Mouse (Mus musculus) brain, embryonic 14.5 days (tissue): ENCODE measurements at regions not wholly inside any gene's neighbourhood (a gene's known extent, or its start where the extent isn't known, plus 50 kb on each side); places are given as distances from the start of the nearest gene placed in this dataset.

ENCODE experiments used
- DNase-seq: peaks from one replicate; pipeline ENCODE4 v3.0.0-alpha.2; 2011; ENCODE audit warnings: low read depth
- CTCF ChIP-seq: fragments of 200-500 bp; IDR thresholded peaks from 2 replicates; pipeline ENCODE4 v1.5.1; 2012; ENCODE audit warnings: inconsistent platforms, mild to moderate bottlenecking, moderate library complexity, borderline replicate concordance; ENCODE audit not compliant: insufficient read depth, insufficient read length; ENCODE audit errors: extremely low read depth
- POLR2A ChIP-seq: fragments of 200-500 bp; IDR thresholded peaks from 2 replicates; pipeline ENCODE4 v1.6.1; 2012; ENCODE audit warnings: mild to moderate bottlenecking, inconsistent platforms, borderline replicate concordance; ENCODE audit not compliant: poor library complexity, insufficient read depth, insufficient read length, severe bottlenecking; ENCODE audit errors: extremely low read depth

DNA sequence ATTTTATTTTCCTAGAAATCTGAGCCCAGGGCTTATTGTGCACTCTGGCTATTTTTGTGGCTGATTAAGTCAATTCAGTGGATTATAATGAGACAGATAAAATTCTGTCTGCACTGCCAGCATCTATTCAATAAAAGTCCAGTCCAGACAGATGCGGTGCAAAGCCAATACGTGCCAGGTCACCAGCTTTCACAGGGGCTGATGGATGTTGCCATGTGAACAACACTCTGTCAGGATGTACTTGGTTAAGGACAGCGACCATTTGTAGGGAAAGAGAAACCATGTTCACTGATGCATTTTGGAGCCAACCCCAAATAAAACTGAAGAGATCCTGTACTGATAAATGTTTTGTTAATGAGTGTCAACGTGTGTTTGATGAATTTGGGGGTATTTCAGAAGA is 285.0 kb upstream of the Gnpda2 start:
- peak; percentile 22 for DNase-seq
- TF ChIP-seq CTCF (no peak), POLR2A (no peak)

DNA sequence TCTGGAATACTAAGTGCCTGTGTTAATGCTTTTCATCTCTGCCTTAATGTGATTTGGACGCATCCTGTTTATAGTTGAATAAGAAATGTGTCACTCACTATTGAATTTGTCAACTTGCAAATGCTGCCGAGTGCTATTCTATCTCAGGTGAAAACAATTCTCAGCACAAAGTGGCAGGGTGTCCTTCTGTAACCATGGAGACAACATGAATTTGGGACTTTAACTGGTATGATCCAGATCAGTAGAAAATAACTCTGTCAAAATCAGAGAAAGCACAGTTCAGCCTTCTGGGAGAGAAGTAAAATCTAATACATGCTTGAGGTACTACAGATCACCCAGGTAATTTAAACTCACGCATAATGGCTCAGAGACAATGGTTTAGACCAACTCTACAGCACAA is 270.9 kb upstream of the Gnpda2 start:
- TF ChIP-seq POLR2A = no peak
- DNase-seq = peak; percentile 42

- no peak for DNase-seq
- no peak for TF ChIP-seq CTCF
- TF ChIP-seq POLR2A = no peak
Measured at GRCm38 (mm10) chr5:69844809-69845208, 252.7 kb upstream of the Gnpda2 start.

DNA sequence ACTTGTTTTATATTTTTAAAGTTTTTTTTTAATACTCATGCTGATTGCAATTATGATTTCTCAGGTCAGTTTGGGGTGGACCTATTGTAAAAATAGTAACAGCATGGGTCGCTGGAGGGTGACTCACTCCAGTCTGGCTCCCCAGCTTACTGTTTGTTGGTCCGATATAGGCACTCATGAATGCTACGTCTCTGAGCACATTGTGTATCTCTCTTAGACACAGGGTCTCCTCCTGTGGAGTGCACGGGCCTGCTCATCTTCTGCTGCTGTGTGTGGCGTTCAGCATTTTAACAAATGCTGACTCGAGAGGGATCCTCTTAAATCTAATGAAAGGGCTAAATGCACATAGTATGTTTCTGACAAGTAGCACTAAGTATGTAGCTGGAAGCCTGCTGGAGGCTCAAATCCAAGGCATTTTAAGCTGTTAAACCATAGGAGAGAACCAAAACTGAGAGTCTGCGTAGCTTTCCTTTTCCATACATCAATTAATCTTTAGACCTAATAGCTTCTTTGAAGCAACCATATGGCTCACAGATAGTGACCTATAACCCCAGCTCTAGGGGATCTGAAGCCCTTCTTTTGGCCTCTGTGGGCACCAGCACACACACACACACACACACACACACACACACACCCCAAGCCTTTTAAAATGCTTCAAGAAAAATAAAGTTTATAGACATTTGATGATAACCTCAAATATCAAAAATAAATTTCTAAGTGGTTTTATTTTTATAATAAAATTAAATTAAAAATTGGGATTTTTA is 246.0 kb upstream of the Gnpda2 start:
- no peak for DNase-seq
- TF ChIP-seq POLR2A (no peak), CTCF (no peak)

GRCm38 (mm10) chr5:69836356-69836755 is 244.2 kb upstream of the Gnpda2 start:
- DNase-seq = no peak

GRCm38 (mm10) chr5:69835162-69835561 is 243.0 kb upstream of the Gnpda2 start:
- TF ChIP-seq CTCF (no peak), POLR2A (no peak)
- DNase-seq = peak; percentile 33

More at GRCm38 (mm10) chr5:69836356-69836755, 244.2 kb upstream of the Gnpda2 start:
- no peak for TF ChIP-seq POLR2A
- TF ChIP-seq CTCF = no peak

DNA sequence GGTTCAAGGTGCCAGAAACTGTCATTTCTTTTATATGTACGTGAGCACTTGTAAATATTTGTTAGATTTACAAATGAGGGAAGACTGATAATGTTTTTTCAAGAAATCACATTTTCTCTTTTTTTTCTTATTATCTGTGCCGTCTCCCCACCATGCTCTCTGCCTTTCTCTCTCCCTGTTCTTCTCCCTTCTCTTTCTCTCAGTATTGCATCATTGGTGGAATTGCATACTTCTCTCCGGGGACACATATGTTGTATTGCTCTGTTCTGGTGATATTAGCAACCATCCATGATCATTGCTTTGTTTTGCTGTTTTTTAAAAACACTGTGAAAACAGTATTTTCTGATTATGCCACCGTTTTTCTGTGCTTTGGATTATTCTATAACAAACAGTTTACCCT is 225.6 kb upstream of the Gnpda2 start:
- DNase-seq = no peak
- TF ChIP-seq POLR2A (no peak), CTCF (no peak)

GRCm38 (mm10) chr5:69817035-69817434 is 224.9 kb upstream of the Gnpda2 start:
- DNase-seq = peak; percentile 47
- TF ChIP-seq POLR2A = no peak
- no peak for TF ChIP-seq CTCF

DNA sequence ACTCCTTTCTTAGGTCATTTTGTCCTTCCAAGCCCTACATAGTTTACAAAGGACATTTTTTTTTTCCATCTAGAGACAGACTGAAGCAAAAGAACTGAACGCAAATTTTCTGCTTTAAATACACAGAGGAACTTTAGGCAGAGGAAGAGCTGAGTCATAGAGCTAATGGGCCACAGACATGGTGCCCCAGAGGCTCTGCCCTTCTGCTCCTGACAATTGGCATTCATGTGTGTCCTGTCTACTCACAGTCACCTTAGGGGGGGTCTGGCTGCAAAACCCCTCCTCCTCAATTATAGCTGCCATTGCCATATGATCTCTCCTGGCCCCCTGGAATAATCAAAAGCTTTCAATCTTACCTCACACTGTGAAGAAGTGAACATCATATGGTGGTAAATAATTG is 223.2 kb upstream of the Gnpda2 start:
- DNase-seq = peak; percentile 54
- TF ChIP-seq POLR2A (no peak), CTCF (no peak)

- DNase-seq = no peak
- no peak for TF ChIP-seq CTCF
- TF ChIP-seq POLR2A = no peak
Measured at GRCm38 (mm10) chr5:69802612-69803011, 210.5 kb upstream of the Gnpda2 start.

DNA sequence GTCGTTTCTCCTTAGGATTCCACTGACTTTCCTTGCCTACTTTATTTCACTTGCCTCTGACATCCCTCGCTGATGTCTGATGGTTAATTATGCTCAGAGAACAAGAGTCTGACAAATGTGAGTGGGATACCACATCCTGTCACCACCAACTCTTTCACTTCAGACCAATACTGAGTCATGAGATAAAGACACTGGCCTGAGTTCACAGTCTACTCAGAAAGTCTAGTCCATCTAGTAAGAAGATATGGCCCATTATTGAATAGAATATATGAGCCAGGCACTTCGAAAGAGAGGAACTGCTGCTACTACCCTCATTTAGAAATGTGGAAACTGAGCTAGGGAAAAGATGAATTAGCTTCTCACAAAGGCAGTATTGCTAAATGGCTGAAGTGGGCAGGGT is 210.0 kb upstream of the Gnpda2 start:
- TF ChIP-seq POLR2A (no peak), CTCF (no peak)

GRCm38 (mm10) chr5:69795316-69795715 is 203.2 kb upstream of the Gnpda2 start:
- TF ChIP-seq CTCF (no peak), POLR2A (no peak)
- DNase-seq = no peak

More for the DNA sequence above, 210.0 kb upstream of the Gnpda2 start:
- DNase-seq = no peak

DNA sequence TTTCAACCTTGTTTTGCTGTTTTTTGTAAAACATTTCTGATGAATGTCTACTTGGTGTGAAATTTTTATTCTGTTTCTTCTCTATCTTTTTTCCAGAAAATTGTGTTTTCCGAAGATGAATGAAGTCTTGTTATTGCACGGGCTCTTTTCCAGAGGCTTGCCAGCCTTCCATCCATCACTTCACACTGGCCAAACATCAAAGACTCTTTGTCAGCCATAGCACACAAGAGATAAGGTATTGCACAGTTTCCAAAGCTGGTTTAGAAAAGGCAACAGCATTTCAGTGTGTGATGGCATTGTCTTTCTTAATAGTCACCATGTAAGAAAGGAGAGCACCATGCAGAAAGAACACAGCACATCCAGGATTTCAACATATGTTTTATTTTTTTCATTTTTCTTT is 202.5 kb upstream of the Gnpda2 start:
- TF ChIP-seq CTCF (no peak), POLR2A (no peak)
- no peak for DNase-seq

GRCm38 (mm10) chr5:69756769-69757485 is 164.8 kb upstream of the Gnpda2 start:
- TF ChIP-seq CTCF = no peak
- TF ChIP-seq POLR2A = no peak
- DNase-seq = peak; percentile 51

DNA sequence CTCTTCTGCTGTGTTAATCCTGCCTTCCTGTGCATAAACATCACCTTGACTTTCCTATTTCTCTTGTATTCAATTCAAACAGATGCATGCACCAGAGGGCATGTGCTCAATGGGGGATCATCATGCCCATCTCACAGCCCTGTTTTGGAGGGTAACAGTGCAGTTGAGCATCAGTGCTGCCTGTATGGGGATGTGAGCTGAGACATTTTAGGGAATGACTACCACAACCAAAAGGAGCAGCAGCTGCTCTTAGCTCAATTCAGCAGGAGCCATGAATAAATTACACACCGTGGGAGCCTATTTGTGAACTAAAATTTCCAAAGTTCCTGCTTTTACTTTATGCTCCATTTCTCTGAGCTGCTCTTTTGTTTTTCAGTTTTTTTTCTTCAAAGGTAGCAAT is 164.2 kb upstream of the Gnpda2 start:
- DNase-seq = peak; percentile 42
- TF ChIP-seq CTCF = no peak
- TF ChIP-seq POLR2A = no peak

GRCm38 (mm10) chr5:69740511-69740910 is 148.4 kb upstream of the Gnpda2 start:
- peak; percentile 35 for DNase-seq
- TF ChIP-seq CTCF (no peak), POLR2A (no peak)
